8 mouse cellular contexts compared by ENCODE assay signal in the genomic region with DNA sequence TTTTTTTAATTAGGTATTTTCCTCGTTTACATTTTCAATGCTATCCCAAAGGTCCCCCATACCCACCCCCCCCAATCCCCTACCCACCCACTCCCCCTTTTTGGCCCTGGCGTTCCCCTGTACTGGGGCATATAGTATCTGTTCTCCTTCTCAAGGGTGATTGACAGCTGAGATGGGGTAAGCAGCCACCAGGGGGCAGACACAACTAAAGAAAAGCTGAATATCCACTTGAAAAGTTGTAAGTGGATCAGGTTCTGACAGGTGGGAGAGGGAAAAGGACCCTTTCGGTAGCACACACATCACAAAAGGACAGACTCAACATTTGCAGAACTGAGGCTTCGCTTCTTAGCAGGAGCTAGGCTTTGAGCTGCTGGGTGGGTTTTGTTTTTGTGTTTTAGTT.
A peak's percentile ranks its signal among the peaks of the same experiment; 100 is the strongest.
DNase-seq lines count a peak whose midpoint lies in the region; ATAC-seq and TF ChIP-seq lines count a peak whose summit lies in the region.
"Not testable (repeated sequence)": the region's sequence is repeated elsewhere in the genome, so short reads cannot be mapped to it uniquely, and the experiment has no call there.

No protein-coding gene starts in this region.

- H3K27ac ChIP-seq in ES-E14 (ENCODE audit: insufficient read depth, low read depth, low read length, poor library complexity, severe bottlenecking); forebrain, embryonic 12.5 days; hindbrain, embryonic 10.5 days; layer of hippocampus, adult 2 months: not testable (repeated sequence)

- not testable (repeated sequence) for TF ChIP-seq POLR2A in brain, embryonic 14.5 days (IDR thresholded peaks at IDR 0.05; ENCODE audit: borderline replicate concordance, extremely low read depth, insufficient read depth, insufficient read length, poor library complexity, severe bottlenecking)

- H3K9me3 ChIP-seq in ES-E14 (ENCODE audit: control insufficient read depth, insufficient read depth, low read depth, low read length); forebrain, embryonic 12.5 days; hindbrain, embryonic 10.5 days: not testable (repeated sequence)

- peak; percentile 44; the same call in 1 of the 2 replicates for ATAC-seq in forebrain, embryonic 12.5 days (ENCODE audit: low FRiP score)

- peak; percentile 55 for DNase-seq in ES-E14 (ENCODE audit: low read depth, low spot score)
- DNase-seq in brain, embryonic 14.5 days (ENCODE audit: low read depth) = peak; percentile 63
- DNase-seq in hindbrain, embryonic 10.5 days (ENCODE audit: low spot score) = peak; percentile 70
- DNase-seq in layer of hippocampus, adult 2 months (ENCODE audit: low spot score in 2 of 2) = peak; percentile 35 to 67
- peak; percentile 35 to 54 for DNase-seq in lung, adult 18-20 months
- peak; percentile 44 for DNase-seq in ovary, postnatal 14 days (ENCODE audit: low spot score)
- peak; percentile 36 for DNase-seq in urinary bladder, adult 2 months (ENCODE audit: low spot score)

- H3K36me3 ChIP-seq in ES-E14 (ENCODE audit: control insufficient read depth, insufficient read depth, low read length, poor library complexity, severe bottlenecking); forebrain, embryonic 12.5 days (replicated peaks); hindbrain, embryonic 10.5 days: not testable (repeated sequence)

- H3K4me1 ChIP-seq in ES-E14 (ENCODE audit: control insufficient read depth in 2 of 2, insufficient read depth in 2 of 2, low read length in 2 of 2, poor library complexity in 1 of 2); forebrain, embryonic 12.5 days: not testable (repeated sequence)
- peaks cover 16% of the 10 kb centered on the region for H3K4me1 ChIP-seq in hindbrain, embryonic 10.5 days (replicated peaks)

- not testable (repeated sequence) for H3K27me3 ChIP-seq in forebrain, embryonic 12.5 days; hindbrain, embryonic 10.5 days (ENCODE audit: insufficient read depth, poor library complexity, severe bottlenecking)

- not testable (repeated sequence) for H3K4me3 ChIP-seq in ES-E14 (ENCODE audit: insufficient read depth in 1 of 2, low read depth in 1 of 2, low read length in 2 of 2, poor library complexity in 1 of 2, severe bottlenecking in 1 of 2); forebrain, embryonic 12.5 days (replicated peaks); hindbrain, embryonic 10.5 days; layer of hippocampus, adult 2 months

- TF ChIP-seq CTCF in brain, embryonic 14.5 days (IDR thresholded peaks at IDR 0.05; ENCODE audit: borderline replicate concordance, extremely low read depth, insufficient read depth, insufficient read length) = peak; percentile 59; the same call in 1 of the 2 replicates
- TF ChIP-seq CTCF in layer of hippocampus, adult 2 months (conservative IDR thresholded peaks at IDR 0.05) = peak; percentile 77

- in situ Hi-C loops in ES-E14 (cut with MboI; ENCODE audit: low sequenced_read_pairs in 2 of 2, unreplicated experiment in 2 of 2) = loop anchor here (10.0 to 25.0 kb wide), 2 partner anchors 299 to 302 kb away; no protein-coding TSS in a partner anchor

- WGBS in forebrain, embryonic 12.5 days = 17% methylated on average over 4 of the region's 4 CpGs
- 33% methylated on average over 4 of the region's 4 CpGs for WGBS in hindbrain, embryonic 10.5 days

- not testable (repeated sequence) for H3K4me2 ChIP-seq in forebrain, embryonic 12.5 days

- not testable (repeated sequence) for H3K9ac ChIP-seq in ES-E14 (ENCODE audit: insufficient read depth, low read depth, low read length, poor library complexity, severe bottlenecking); forebrain, embryonic 12.5 days

TF ChIP-seq in ES-E14, 5 proteins besides CTCF, POLR2A, EP300 and RAD21:
- peak; percentile 59; the same call in 1 of the 2 replicates for TF ChIP-seq ZC3H11A (IDR thresholded peaks at IDR 0.05; ENCODE audit: borderline replicate concordance, low read depth, low read length)
